ENCODE assay signal across 8 mouse cellular contexts in the genomic region with DNA sequence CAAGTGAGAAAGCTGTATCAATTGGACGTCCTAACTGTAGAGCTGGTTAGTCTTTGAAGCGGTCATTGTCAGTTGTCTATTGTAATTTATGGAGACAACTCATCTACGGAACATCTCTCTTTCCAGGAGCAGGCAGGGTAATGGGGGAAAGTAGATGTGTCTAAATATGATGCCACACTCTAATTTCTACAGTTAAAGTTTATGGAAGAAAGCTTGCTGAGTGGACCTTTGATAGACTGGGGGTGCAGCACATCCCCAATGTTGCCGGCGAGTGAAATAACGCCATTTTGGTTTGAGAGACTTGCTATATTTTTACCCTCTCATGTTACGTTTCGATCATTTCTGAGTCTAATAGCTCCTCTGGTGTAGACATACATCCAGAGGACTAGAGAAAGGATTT. TPM values are rescaled to one million over a fixed set of nuclear protein-coding genes. Genes with fewer than 3 reads are reported as not detected.
DNase-seq lines count a peak whose midpoint lies in the region; ATAC-seq and TF ChIP-seq lines count a peak whose summit lies in the region.

No protein-coding gene starts in this region.

- peaks cover 25% of the 10 kb centered on the region for H3K27me3 ChIP-seq in neural tube, embryonic 11.5 days (ENCODE audit: control insufficient read depth, insufficient read depth, low read length)
- H3K27me3 ChIP-seq in liver, embryonic 13.5 days, result peaks cover 78% of the 10 kb centered on the region
- no peaks in the 10 kb centered on the region for H3K27me3 ChIP-seq in stomach, postnatal 0 days (ENCODE audit: control insufficient read depth, insufficient read depth, low read length)

- TF ChIP-seq EP300 in stomach, postnatal 0 days (optimal IDR thresholded peaks at IDR 0.05), result no peak

- H3K27ac ChIP-seq in neural tube, embryonic 11.5 days (ENCODE audit: low read depth, low read length), result no peak overlapping the region
- H3K27ac ChIP-seq in liver, embryonic 13.5 days, result no peak overlapping the region
- H3K27ac ChIP-seq in stomach, postnatal 0 days (replicated peaks), result no peak overlapping the region

- no peaks in the 10 kb centered on the region for H3K36me3 ChIP-seq in neural tube, embryonic 11.5 days (ENCODE audit: control insufficient read depth, insufficient read depth, low read length)
- no peaks in the 10 kb centered on the region for H3K36me3 ChIP-seq in liver, embryonic 13.5 days
- H3K36me3 ChIP-seq in stomach, postnatal 0 days (ENCODE audit: control insufficient read depth, insufficient read depth, low read length), result no peaks in the 10 kb centered on the region

- H3K4me2 ChIP-seq in neural tube, embryonic 11.5 days (ENCODE audit: low read depth), result peak overlapping the region; percentile 81
- H3K4me2 ChIP-seq in liver, embryonic 13.5 days, result peak overlapping the region; percentile 62
- H3K4me2 ChIP-seq in stomach, postnatal 0 days (replicated peaks; ENCODE audit: low read depth), result peak overlapping the region; percentile 82

- peaks cover 6% of the 10 kb centered on the region; the same call in 1 of the 2 replicates for H3K4me1 ChIP-seq in neural tube, embryonic 11.5 days (ENCODE audit: control insufficient read depth, insufficient read depth, low read length)
- peaks cover 9% of the 10 kb centered on the region; the same call in 1 of the 2 replicates for H3K4me1 ChIP-seq in liver, embryonic 13.5 days (replicated peaks)
- H3K4me1 ChIP-seq in stomach, postnatal 0 days (replicated peaks; ENCODE audit: control insufficient read depth, insufficient read depth), result no peaks in the 10 kb centered on the region

- peak; percentile 9 for DNase-seq in adrenal gland, adult 2 months
- DNase-seq in adrenal gland, postnatal 10 days, result no peak
- DNase-seq in neural tube, embryonic 11.5 days (ENCODE audit: low spot score), result no peak
- DNase-seq in neural tube, embryonic 10.5 days (ENCODE audit: extremely low spot score, low spot score), result no peak
- DNase-seq in liver, embryonic 13.5 days, result no peak
- DNase-seq in stomach, postnatal 0 days (ENCODE audit: low spot score), result no peak
- DNase-seq in testis, postnatal 10 days (ENCODE audit: low spot score), result no peak

- no peak for ATAC-seq in neural tube, embryonic 11.5 days (ENCODE audit: insufficient read depth, low FRiP score, low TSS enrichment)
- ATAC-seq in liver, embryonic 13.5 days (ENCODE audit: low read depth), result no peak
- no peak for ATAC-seq in stomach, postnatal 0 days (ENCODE audit: low FRiP score, low TSS enrichment)
- no peak for ATAC-seq in activated CD4-positive, CD25-positive, alpha-beta regulatory T cell, adult 4 months

- TF ChIP-seq CTCF in stomach, postnatal 0 days (IDR thresholded peaks at IDR 0.05; ENCODE audit: low read depth), result no peak

- H3K9ac ChIP-seq in neural tube, embryonic 11.5 days (ENCODE audit: low read length), result no peak overlapping the region
- H3K9ac ChIP-seq in liver, embryonic 13.5 days, result no peak overlapping the region
- peak overlapping the region; percentile 38 for H3K9ac ChIP-seq in stomach, postnatal 0 days (ENCODE audit: low read length)

- peak overlapping the region; percentile 76 for H3K4me3 ChIP-seq in neural tube, embryonic 11.5 days (ENCODE audit: low read depth, low read length)
- peak overlapping the region; percentile 52 for H3K4me3 ChIP-seq in liver, embryonic 13.5 days (replicated peaks)
- peak overlapping the region; percentile 81 for H3K4me3 ChIP-seq in stomach, postnatal 0 days (ENCODE audit: low read depth, low read length)

- no peaks in the 10 kb centered on the region for H3K9me3 ChIP-seq in neural tube, embryonic 11.5 days (ENCODE audit: control insufficient read depth, low read length)
- no peaks in the 10 kb centered on the region for H3K9me3 ChIP-seq in liver, embryonic 13.5 days (replicated peaks)
- H3K9me3 ChIP-seq in stomach, postnatal 0 days (ENCODE audit: control insufficient read depth, low read length), result no peaks in the 10 kb centered on the region

- 0% methylated on average over 8 of the region's 8 CpGs for WGBS in neural tube, embryonic 11.5 days
- 1% methylated on average over 8 of the region's 8 CpGs for WGBS in liver, embryonic 13.5 days (ENCODE audit: insufficient replicate concordance)
- 1% methylated on average over 8 of the region's 8 CpGs for WGBS in stomach, postnatal 0 days

RNA-seq across cellular contexts. Expression of gene Flrt2, which starts 2.5 kb away (rescaled TPM):
- 10 to 100 TPM; 10.4 to 11.5 TPM for total RNA-seq in adrenal gland, adult 2 months (2021)
- 2.2 and 2.8 TPM in 2 replicates for polyA plus RNA-seq in adrenal gland, adult 2 months (2012; rRNA removed)
- 10 to 100 TPM; 14.7 to 17.5 TPM for total RNA-seq in adrenal gland, postnatal 10 days (2021)
- polyA plus RNA-seq in neural tube, embryonic 11.5 days (2014; fragmentation: Nextera tagmentation; extraction: Ambion mirVana), result 22.9 and 29.1 TPM in 2 replicates
- polyA plus RNA-seq in liver, embryonic 13.5 days (2015; fragmentation: Nextera tagmentation; extraction: Ambion mirVana), result 1.4 and 1.6 TPM in 2 replicates
- 5.7 and 6.2 TPM in 2 replicates for polyA plus RNA-seq in stomach, postnatal 0 days (2015; fragmentation: Nextera tagmentation; extraction: Ambion mirVana)
- under 1 TPM in 1 of 2 experiments, not detected in 1; 0.04 TPM for polyA plus RNA-seq in activated CD4-positive, CD25-positive, alpha-beta regulatory T cell, adult 4 months (2017; shearing (Covaris generic))
